Mouse (Mus musculus) embryonic fibroblast, embryonic 13.5 days (primary cell): Measurements from ENCODE around the gene Ttc3.

ENCODE experiments used
- CTCF ChIP-seq: IDR thresholded peaks from 2 replicates; pipeline ENCODE4 v1.5.1; 2011; ENCODE audit warnings: mild to moderate bottlenecking, control low read depth, low read length, moderate library complexity, borderline replicate concordance; ENCODE audit not compliant: insufficient read depth
- POLR2A ChIP-seq: IDR thresholded peaks from 2 replicates; pipeline ENCODE4 v1.6.1; 2011; ENCODE audit warnings: low read depth, mild to moderate bottlenecking, control low read depth, low read length, moderate library complexity

DNA sequence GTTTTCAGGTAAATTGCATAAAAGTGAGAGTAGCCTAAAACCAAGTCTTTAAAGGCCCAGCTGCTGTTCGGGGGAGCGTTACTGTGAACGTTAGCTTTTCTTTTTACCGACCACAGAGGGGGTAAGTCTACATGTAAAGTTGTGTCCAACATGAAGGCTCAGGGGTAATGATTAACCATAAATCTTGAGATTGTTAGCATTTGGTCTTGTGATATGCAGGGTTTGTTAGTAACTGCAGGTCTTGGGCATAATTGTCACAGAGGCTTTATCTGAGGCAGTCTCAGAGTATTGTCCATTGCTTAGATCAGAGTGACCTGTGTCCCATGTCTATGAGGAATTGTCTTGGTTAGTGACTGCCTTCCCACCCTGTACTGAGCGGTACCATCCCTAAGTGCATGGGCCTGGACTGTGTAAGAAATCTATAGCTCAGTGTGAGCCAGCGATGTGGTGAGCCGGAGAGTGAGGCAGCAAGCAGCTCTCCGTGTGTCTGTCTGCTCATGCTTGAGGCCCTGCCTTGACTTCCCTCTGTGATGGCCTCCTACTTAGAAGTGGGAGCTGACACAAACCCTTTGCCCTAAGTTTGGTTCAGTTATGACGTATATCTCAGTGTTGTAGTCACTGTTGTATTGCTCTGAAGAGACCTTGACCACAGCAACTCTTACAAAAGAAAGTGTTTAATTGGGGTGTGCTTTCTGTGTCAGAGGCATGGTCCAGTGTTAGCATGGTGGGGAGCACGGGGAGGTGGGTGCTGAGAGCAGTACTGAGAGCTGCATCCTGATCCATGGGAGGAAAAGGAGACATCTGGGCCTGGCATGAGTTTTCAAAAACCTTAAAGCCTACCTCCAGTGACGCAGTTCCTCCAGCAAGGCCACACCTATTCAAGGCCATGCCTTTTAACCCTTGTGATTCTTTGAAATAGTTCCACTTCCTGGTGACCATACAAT lies 81.4 kb downstream of the Ttc3 start:
- TF ChIP-seq POLR2A: no peak
- TF ChIP-seq CTCF: no peak
